Mouse (Mus musculus) cerebellum, adult 2 months (tissue): ENCODE results near the gene Wdr25.

Source experiments
- CTCF ChIP-seq: fragments of 200-500 bp; IDR thresholded peaks from 2 replicates; pipeline ENCODE4 v1.5.1; 2011; ENCODE audit warnings: low read depth, mild to moderate bottlenecking, control low read depth, low read length, moderate library complexity, borderline replicate concordance; ENCODE audit not compliant: insufficient read depth
- POLR2A ChIP-seq: fragments of 200-500 bp; IDR thresholded peaks from 2 replicates; pipeline ENCODE4 v1.6.1; 2011; ENCODE audit warnings: low read length, control low read depth, borderline replicate concordance; ENCODE audit not compliant: insufficient read depth

DNA sequence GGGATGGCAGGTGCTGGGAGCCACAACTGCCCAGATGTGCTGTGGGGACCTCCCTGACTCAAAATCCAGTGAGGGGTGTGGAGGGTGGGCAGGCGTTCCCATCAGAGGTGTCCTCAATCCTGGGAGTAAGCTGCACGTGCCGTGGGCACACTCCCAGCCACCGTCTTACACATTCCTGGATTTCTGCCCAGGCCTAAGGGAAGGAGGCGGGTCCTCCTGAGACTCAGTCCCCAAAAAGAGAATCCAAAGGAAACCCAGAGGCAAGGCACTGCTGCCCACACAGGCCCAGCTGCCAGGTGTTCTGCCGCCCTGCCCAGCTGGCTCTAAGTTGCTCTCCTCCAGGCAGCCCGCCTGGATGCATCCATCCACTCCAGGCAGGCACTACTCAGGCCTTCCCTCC is 145.9 kb downstream of the Wdr25 start:
- no peak for TF ChIP-seq POLR2A
- TF ChIP-seq CTCF: no peak
